Mouse (Mus musculus) heart, postnatal 25 days (tissue): ENCODE data around the gene Fam110c. TPM values are rescaled to one million over a fixed set of nuclear protein-coding genes. Genes with fewer than 3 reads are reported as not detected.
"Not testable (repeated sequence)": the region's sequence is repeated elsewhere in the genome, so short reads cannot be mapped to it uniquely, and the experiment has no call there.

Experiments
- DNase-seq: peaks from one replicate; pipeline ENCODE4 v3.0.0; 2022; ENCODE audit warnings: low spot score
- intact Hi-C: fragments of 180-260 bp; cut with DNase I; formaldehyde crosslinking; loops from one replicate; pipeline ENCODE4 v1.15.1; 2025
- total RNA-seq, 2 experiments: library from RNA; stranded (reverse); gene quantifications; 2 replicates each; pipeline ENCODE4 v1.2.3; 2021

Fam110c gene
- total RNA-seq = under 1 TPM; 0.29 to 0.50 TPM

GRCm38 (mm10) chr12:31073412-31074354 is at the start of gene Fam110c:
TSS of gene Fam110c (plus strand) at chr12:31073861.
- no peak for DNase-seq
- intact Hi-C loops = no loop called here

GRCm38 (mm10) chr12:31026423-31026822 is 47.2 kb upstream of the Fam110c start:
- intact Hi-C loops = no loop called here
- DNase-seq = no peak

- intact Hi-C loops = no loop called here
- no peak for DNase-seq
Measured at GRCm38 (mm10) chr12:31052066-31052465, 21.6 kb upstream of the Fam110c start.

DNA sequence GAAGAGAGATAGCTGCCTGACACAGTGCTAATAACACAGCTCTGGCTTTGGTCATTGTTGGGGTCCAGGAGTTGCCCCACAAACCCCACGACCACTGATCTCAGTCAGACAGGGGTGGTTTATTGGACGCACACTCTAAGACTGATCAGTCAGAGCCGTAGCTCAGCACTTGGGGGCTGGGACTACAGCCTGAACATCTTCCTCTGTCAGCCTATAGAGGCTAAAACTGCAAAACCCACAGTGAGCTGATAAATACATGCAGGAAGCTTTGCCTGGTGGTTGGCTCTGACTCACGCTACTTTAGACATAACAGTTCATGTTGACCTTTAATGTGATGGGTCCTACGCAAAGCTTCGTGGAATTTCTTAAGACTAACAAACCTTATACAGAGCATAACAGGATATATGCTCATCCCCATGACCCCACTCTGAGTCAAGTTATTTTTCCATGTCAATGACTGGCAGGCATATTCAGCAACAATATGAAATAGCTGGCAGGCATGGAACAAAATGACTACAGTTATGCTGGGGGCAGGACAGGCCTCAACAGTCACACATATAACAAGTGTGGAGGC is 17.3 kb upstream of the Fam110c start:
- DNase-seq = no peak
- intact Hi-C loops = no loop called here

GRCm38 (mm10) chr12:31059393-31059853 is 14.2 kb upstream of the Fam110c start:
- no peak for DNase-seq
- intact Hi-C loops = no loop called here

DNA sequence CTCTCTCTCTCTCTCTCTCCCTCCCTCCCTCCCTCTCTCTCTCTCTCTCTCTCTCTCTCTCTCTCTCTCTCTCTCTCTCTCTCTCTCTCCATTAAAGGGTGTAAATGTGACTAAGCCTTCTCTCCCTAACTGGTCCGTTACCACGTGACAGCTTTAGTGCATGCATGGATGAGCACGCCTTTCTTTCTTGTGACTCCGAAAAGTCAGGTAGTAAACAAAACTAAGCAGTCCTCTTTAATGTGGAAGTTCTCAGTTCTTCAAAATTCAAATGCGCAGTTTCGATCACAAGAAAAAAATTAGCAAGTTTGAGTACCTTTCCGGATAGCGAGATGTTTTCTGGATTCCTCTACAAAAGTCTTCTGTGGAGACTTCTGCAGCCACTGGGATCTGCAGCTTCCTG is 13.4 kb upstream of the Fam110c start:
- DNase-seq = no peak
- intact Hi-C loops = no loop called here

DNA sequence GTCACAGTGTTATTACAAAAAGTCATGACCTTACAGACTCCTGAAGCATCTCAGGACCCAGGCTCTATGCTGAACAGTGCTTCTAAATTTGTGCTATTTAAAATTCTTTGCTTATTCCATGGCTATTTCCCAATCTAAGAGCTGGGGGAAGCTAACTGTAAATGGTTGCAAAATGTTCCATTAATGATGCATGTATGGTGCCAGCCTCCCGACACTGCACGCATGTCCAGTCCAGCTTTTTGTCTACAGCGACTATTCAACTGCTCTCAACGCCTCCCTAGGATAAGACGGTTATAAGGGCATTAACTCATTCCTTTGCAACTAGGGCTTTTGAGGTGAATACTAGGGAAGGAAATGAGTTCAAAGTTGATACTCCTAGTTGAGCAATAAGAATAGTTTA is 2.4 kb upstream of the Fam110c start:
- DNase-seq = no peak
- intact Hi-C loops = no loop called here

GRCm38 (mm10) chr12:31074355-31074786 is 710 bp downstream of the Fam110c start:
- intact Hi-C loops, DNase-seq: not testable (repeated sequence)

DNA sequence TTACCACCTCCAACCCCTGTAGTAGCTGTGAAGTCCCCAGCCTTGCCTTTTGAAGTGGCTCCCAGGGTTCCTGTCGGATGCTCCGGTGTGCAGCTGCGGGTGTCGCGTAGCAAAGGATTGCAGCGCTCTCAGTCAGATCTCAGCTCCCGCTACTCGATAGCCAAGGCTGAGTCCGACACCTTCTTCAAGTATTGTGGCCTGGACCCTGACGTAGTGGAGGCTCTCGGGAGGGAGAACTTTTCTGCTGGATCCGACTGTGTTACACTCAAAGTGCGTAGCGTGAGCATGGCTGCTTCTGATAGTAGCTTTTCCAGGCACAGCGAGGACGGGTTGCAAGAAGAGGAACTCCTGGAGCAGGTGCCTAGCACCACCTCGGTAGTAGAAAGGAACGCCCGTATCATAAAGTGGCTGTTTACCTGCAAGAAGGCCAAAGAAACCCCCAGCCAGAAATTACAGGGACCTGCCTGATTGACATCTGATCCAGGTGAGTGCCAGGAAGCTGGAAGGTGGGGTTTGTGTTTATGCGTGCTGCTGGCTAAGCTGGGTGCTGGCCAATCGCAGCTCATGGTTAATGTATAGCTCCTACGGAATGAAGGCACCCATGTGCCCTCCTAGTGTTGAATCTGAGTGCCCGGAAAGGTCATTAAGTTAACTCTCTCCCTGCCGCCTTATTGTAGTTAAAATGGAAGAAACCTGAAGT is 1.3 kb downstream of the Fam110c start:
- DNase-seq = no peak
- intact Hi-C loops = no loop called here

DNA sequence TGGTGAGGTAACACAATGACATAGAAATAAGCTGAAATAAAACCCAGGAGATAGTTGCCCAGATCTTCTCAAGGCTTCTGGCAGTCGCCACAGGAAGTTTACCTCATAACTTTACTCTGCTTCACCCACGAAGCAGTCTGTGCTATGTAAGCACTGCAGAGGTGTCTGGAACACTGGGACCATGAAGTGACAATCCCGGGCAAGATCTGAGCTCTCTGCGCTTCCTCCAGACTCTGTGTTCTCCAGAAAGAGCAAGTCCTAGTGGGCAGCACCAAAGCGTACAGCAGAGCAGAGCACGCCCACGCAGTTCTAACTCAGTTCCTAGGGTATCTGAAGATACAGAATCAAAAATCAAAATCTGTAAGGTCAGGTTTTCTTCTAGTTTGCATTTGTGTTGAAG is 3.4 kb downstream of the Fam110c start:
- DNase-seq = no peak
- intact Hi-C loops = no loop called here

DNA sequence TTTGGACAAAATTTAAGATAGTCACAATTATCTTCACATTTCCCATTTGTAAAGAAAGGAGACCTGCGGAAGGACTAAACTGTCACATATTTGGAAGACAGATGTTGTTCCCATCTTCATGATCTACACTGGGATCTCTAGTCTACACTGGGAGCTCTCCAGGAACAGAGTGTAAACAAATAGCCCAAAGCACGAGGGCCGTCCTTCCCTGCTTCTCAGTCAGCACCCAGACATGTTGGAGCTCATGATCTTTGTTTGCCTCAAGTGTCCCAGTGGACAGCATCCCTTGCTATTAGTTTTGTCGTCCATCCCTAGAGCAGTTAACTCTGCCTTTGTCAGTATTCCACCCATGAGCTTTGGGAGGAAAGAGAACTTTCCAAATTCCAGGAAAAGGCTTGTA is 4.4 kb downstream of the Fam110c start:
- DNase-seq = no peak
- intact Hi-C loops = no loop called here

DNA sequence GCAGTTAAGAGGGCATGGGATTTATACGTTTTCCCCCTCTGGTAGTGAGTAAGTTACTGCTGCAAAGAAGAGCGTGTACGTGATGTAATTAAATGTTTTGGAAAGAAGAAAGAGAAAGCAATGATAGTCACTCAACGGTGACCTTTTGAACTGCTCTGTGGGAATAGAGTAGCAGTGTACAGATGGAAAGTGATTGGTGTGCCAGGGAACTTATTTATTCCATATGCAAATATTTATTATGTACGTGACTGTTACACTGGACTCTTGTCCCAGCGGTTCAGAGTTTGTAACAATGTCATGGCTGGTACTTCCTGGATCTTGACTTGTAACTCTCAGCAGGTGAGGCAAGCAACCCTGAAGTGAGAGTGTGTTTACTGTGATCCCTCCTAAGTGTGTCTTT is 6.7 kb downstream of the Fam110c start:
- intact Hi-C loops = no loop called here

DNA sequence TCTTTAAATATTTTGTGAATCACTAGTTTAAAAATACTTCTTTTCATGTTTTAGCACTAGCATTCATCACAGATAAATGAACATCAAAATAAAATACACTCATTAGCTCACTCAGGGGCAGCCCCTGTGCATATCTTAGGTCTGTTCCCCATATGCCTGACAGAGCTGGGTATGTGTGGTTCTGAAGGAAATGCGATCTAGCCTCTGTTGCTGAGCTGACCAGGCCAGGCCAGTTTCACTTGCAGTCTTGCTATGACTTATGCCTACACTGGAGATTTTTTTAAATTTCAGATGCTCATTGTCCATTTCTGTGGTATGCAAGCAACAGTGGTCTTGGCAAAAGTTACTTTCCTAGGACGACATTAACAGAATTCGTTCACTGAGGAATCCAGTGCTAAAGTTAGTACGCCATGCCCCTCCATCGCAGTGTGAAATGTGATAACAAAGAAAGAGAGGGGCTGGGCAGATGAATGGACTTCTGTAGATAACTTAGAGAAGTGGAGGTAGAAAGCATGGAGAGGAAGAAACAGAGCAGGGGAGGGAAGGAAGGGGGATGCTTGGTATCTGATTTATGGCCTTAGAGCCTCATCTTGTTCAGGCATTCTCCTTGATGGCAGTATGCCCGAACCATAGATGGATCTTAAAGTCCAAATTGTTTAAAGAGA is 7.4 kb downstream of the Fam110c start:
- intact Hi-C loops = no loop called here
- DNase-seq = no peak

More for the DNA sequence above, 6.7 kb downstream of the Fam110c start:
- DNase-seq = no peak

GRCm38 (mm10) chr12:31083007-31083406 is 9.3 kb downstream of the Fam110c start:
- intact Hi-C loops = no loop called here
- no peak for DNase-seq

- DNase-seq = no peak
- intact Hi-C loops = no loop called here
Measured at GRCm38 (mm10) chr12:31083407-31083806, 9.7 kb downstream of the Fam110c start.

DNA sequence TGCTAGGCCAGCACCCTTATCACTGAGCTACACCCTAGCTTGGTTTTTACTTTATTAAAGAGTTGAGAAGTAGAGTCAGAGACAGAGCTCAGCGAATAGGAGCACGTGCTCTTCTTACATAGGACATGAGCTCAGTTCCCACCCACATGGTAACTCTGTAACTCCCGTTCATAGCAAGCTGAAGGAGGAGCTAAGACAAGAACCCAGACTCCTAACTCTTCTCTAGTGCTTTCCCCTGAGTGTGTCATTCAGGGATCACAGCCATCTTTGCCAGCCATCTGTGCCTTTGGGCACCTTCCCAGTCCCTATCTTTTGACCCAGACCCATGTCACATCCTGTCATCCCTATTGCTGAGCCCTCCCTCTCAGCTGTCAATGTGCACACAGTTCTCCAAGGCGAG is 13.4 kb downstream of the Fam110c start:
- intact Hi-C loops = no loop called here
- DNase-seq = no peak

DNA sequence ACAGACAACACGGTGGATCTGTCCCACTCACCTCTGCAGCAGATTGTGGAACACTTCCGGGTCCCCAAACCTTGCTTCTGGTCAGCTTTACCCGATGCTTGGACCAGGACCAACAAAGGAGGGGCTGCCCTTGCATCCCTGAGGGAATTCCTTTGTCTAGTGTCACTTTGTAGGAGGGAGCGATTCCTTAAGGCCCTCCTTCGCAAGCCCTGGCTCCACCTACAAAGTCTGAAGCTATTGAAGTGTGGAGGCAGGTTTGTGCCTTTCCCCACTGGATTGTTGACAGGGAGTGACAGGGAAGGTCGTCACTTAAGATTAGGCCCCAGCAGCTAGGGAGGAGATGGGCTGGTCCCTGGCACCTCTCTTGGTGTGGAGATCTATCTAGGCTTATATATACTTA is 16.7 kb downstream of the Fam110c start:
- DNase-seq = no peak
- intact Hi-C loops = no loop called here

DNA sequence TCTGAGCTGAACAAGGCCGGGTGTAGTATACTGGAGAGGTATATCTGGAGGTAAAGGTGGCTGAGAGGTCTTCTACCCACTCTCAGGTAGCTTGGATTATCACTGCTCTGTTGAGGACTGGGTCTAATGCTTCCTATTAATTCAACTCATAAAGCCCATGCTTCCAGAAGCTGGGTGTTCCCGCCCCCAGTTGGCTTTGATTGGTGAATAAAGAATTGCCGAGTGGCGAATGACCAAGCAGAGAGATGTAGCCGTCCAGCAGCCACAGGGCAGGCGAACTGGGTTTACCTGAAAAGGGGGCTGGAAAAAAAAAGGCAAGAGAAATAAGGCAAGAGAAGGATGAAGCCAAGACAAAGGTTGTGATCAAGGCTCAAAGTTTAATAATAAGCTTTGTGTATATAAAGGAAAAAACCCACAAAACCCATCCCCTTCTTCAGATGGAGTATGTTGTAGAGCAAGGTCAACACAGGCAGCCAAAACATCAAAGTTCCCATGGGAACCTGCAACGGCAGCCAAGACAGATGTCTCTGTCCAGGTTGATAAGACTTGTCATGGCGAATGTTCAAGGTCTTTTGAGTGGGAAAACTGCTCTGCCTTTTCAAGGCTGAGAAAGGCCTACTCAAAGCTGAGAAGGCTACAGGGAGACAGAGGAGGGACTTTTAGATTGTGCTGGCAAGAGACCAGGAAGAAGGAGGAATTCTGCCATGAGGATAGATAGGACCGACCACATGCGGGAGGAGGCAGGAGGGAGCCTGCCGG is 17.4 kb downstream of the Fam110c start:
- no peak for DNase-seq
- intact Hi-C loops = no loop called here

DNA sequence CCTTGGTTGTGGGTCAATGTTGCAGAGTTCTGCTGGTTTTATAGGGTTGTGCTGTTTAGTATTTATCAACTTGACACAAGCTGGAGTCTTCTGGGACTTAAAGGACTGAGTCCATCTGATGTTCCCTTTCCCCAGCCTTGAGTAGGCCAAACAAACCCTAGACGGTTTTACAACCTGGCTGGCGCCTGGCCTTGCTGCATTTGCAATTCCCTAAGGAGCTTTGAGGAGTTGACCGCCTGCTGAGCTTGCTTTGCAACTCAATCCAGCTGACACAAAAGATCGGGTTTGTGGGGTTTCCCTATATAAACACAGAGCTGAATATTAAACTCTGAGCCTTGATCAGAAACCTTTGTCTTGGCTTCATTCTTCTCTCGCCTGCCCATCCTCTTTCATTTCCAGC is 18.8 kb downstream of the Fam110c start:
- intact Hi-C loops = no loop called here

DNA sequence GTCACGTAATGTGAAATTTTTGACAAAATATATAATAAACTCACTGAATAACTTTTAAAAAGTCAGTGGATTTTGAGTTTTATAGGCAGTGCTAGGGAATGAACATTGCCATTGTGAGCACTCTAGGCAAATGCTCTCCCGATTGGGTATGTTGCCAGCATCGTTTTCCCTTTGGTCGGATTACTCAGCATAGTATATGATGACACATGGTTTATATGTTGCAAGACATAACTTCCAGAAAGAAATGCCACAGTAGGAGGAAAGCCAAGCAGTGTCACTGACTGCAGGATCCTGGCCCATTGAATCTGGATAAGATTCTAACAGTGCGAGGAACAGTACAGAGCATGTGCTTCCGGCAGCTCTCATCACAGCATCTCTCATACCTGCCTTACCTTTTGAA is 23.5 kb downstream of the Fam110c start:
- intact Hi-C loops = no loop called here
- no peak for DNase-seq

More for the DNA sequence above, 18.8 kb downstream of the Fam110c start:
- no peak for DNase-seq
